Mouse (Mus musculus) MEL (cell line): Measurements from ENCODE around the gene Xpnpep2. TPM values are rescaled to one million over a fixed set of nuclear protein-coding genes. Genes with fewer than 3 reads are reported as not detected.

ENCODE experiments used
- DNase-seq: peaks from one replicate; pipeline ENCODE4 v3.0.0; 2011; ENCODE audit warnings: low read depth, low spot score
- H3K27ac ChIP-seq: 2 replicates; pipeline ENCODE4 v1.5.1; 2012; ENCODE audit warnings: low read depth, mild to moderate bottlenecking, control low read depth, low read length, moderate library complexity; ENCODE audit not compliant: control insufficient read depth
- H3K27me3 ChIP-seq, 2 experiments: fragments of 150-350 bp in 1 of 2; sonication (generic) in 1 of 2; 2 replicates each; pipeline ENCODE4 v1.6.1; 2012; ENCODE audit warnings: low read length in 2 of 2, mild to moderate bottlenecking in 2 of 2, improper control_type of control experiment in 1 of 2, moderate library complexity in 1 of 2; ENCODE audit not compliant: insufficient read depth in 2 of 2, control insufficient read depth in 1 of 2
- H3K36me3 ChIP-seq, 2 experiments: 2 replicates each; pipeline ENCODE4 v1.6.1; 2012 to 2014; ENCODE audit warnings: low read length in 2 of 2, improper control_type of control experiment in 1 of 2, inconsistent platforms in 1 of 2, mild to moderate bottlenecking in 1 of 2; ENCODE audit not compliant: insufficient read depth in 2 of 2, control insufficient read depth in 1 of 2
- H3K4me1 ChIP-seq, 2 experiments: fragments of 150-350 bp in 1 of 2; sonication (generic) in 1 of 2; 2 replicates each; pipeline ENCODE4 v1.6.1; 2012; ENCODE audit warnings: low read length in 2 of 2, improper control_type of control experiment in 1 of 2, mild to moderate bottlenecking in 1 of 2; ENCODE audit not compliant: insufficient read depth in 2 of 2, control insufficient read depth in 1 of 2
- H3K4me3 ChIP-seq, 2 experiments: fragments of 150-350 bp in 1 of 2; sonication (generic) in 1 of 2; 2 replicates each; pipeline ENCODE4 v1.5.1; 2012; ENCODE audit warnings: low read depth in 2 of 2, low read length in 2 of 2, mild to moderate bottlenecking in 2 of 2, moderate library complexity in 2 of 2, control low read depth in 1 of 2, improper control_type of control experiment in 1 of 2; ENCODE audit not compliant: control insufficient read depth in 1 of 2, insufficient read depth in 1 of 2
- H3K79me2 ChIP-seq: 2 replicates; pipeline ENCODE4 v1.6.1; 2012; ENCODE audit warnings: mild to moderate bottlenecking, low read length, moderate library complexity; ENCODE audit not compliant: control insufficient read depth, poor library complexity, insufficient read depth
- H3K9ac ChIP-seq: 2 replicates; pipeline ENCODE4 v1.6.1; 2012; ENCODE audit warnings: low read depth, mild to moderate bottlenecking, control low read depth, low read length, moderate library complexity; ENCODE audit not compliant: control insufficient read depth, poor library complexity, severe bottlenecking
- H3K9me3 ChIP-seq: fragments of 150-350 bp; sonication (generic); replicated peaks from 2 replicates; pipeline ENCODE4 v1.6.1; 2012; ENCODE audit warnings: mild to moderate bottlenecking, low read length, improper control_type of control experiment, moderate library complexity; ENCODE audit not compliant: insufficient read depth
- BHLHE40 ChIP-seq: IDR thresholded peaks from 2 replicates; pipeline ENCODE4 v1.6.1; 2012; ENCODE audit warnings: low read depth, mild to moderate bottlenecking, inconsistent platforms, low read length, improper control_type of control experiment, borderline replicate concordance
- CHD2 ChIP-seq: IDR thresholded peaks from 2 replicates; pipeline ENCODE4 v1.6.1; 2011; ENCODE audit warnings: low read length, improper control_type of control experiment
- CTCF ChIP-seq, 3 experiments: IDR thresholded peaks in 2 of 3; conservative IDR thresholded peaks in 1 of 3; 2 replicates each; pipeline ENCODE4 v1.5.1; 2011 to 2012; ENCODE audit warnings: low read length in 3 of 3, low read depth in 2 of 3, mild to moderate bottlenecking in 2 of 3, improper control_type of control experiment in 1 of 3, inconsistent platforms in 1 of 3, mixed read lengths in 1 of 3, moderate library complexity in 1 of 3; ENCODE audit not compliant: control insufficient read depth in 1 of 3, insufficient read depth in 1 of 3, poor library complexity in 1 of 3, severe bottlenecking in 1 of 3
- EP300 ChIP-seq, 2 experiments: IDR thresholded peaks; 2 replicates each; pipeline ENCODE4 v1.6.1; 2011; ENCODE audit warnings: improper control_type of control experiment in 2 of 2, low read length in 2 of 2, low read depth in 1 of 2, mild to moderate bottlenecking in 1 of 2
- KAT2A ChIP-seq: conservative IDR thresholded peaks from 2 replicates; pipeline ENCODE4 v1.6.1; 2012; ENCODE audit warnings: low read depth, low read length, improper control_type of control experiment, inconsistent platforms
- MAX ChIP-seq: IDR thresholded peaks from 2 replicates; pipeline ENCODE4 v1.6.1; 2011; ENCODE audit warnings: low read length, improper control_type of control experiment
- MEF2A ChIP-seq: IDR thresholded peaks from 2 replicates; pipeline ENCODE4 v1.6.1; 2014; ENCODE audit warnings: low read depth, mild to moderate bottlenecking, inconsistent platforms, low read length, improper control_type of control experiment; ENCODE audit not compliant: poor library complexity, insufficient replicate concordance, severe bottlenecking; ENCODE audit errors: extremely low read depth
- MXI1 ChIP-seq: IDR thresholded peaks from 2 replicates; pipeline ENCODE4 v1.6.1; 2011; ENCODE audit warnings: mild to moderate bottlenecking, low read depth, low read length, improper control_type of control experiment
- MYB ChIP-seq: IDR thresholded peaks from 2 replicates; pipeline ENCODE4 v1.6.1; 2011; ENCODE audit warnings: mild to moderate bottlenecking, low read depth, low read length, improper control_type of control experiment
- POLR2A ChIP-seq, 2 experiments: IDR thresholded peaks; 2 replicates each; pipeline ENCODE4 v1.6.1; 2011 to 2012; ENCODE audit warnings: low read length in 2 of 2, mild to moderate bottlenecking in 2 of 2, control low read depth in 1 of 2, improper control_type of control experiment in 1 of 2, low read depth in 1 of 2, moderate library complexity in 1 of 2; ENCODE audit not compliant: control insufficient read depth in 1 of 2, insufficient read depth in 1 of 2, poor library complexity in 1 of 2
- POLR2AphosphoS2 ChIP-seq: IDR thresholded peaks from 2 replicates; pipeline ENCODE4 v1.6.1; 2011; ENCODE audit warnings: low read length, improper control_type of control experiment
- POLR2AphosphoS5 ChIP-seq: IDR thresholded peaks from 2 replicates; pipeline ENCODE4 v1.6.1; 2012; ENCODE audit warnings: low read depth, borderline replicate concordance, mild to moderate bottlenecking, inconsistent platforms, low read length, moderate library complexity, mixed read lengths
- RAD21 ChIP-seq: IDR thresholded peaks from 2 replicates; pipeline ENCODE4 v1.6.1; 2011; ENCODE audit warnings: mild to moderate bottlenecking, low read depth, low read length, improper control_type of control experiment
- RCOR1 ChIP-seq: IDR thresholded peaks from 2 replicates; pipeline ENCODE4 v1.6.1; 2012; ENCODE audit warnings: low read depth, mild to moderate bottlenecking, inconsistent platforms, low read length, improper control_type of control experiment
- SIN3A ChIP-seq: IDR thresholded peaks from 2 replicates; pipeline ENCODE4 v1.6.1; 2012; ENCODE audit warnings: low read length, improper control_type of control experiment, inconsistent platforms
- TBP ChIP-seq: IDR thresholded peaks from 2 replicates; pipeline ENCODE4 v1.8.0; 2011; ENCODE audit warnings: low read depth, low read length, improper control_type of control experiment
- TCF12 ChIP-seq: IDR thresholded peaks from 2 replicates; pipeline ENCODE4 v1.6.1; 2014; ENCODE audit warnings: low read depth, mild to moderate bottlenecking, inconsistent platforms, low read length, improper control_type of control experiment, moderate library complexity
- USF2 ChIP-seq, 2 experiments: IDR thresholded peaks; 2 replicates each; pipeline ENCODE4 v1.6.1; 2011 to 2012; ENCODE audit warnings: improper control_type of control experiment in 2 of 2, low read length in 2 of 2, borderline replicate concordance in 1 of 2, inconsistent platforms in 1 of 2, low read depth in 1 of 2, mild to moderate bottlenecking in 1 of 2; ENCODE audit not compliant: insufficient read depth in 1 of 2
- ZKSCAN1 ChIP-seq: IDR thresholded peaks from 2 replicates; pipeline ENCODE4 v1.6.1; 2012; ENCODE audit warnings: low read depth, mild to moderate bottlenecking, inconsistent platforms, low read length, improper control_type of control experiment, moderate library complexity
- ZMIZ1 ChIP-seq: IDR thresholded peaks from 2 replicates; pipeline ENCODE4 v1.6.1; 2012; ENCODE audit warnings: low read depth, mild to moderate bottlenecking, inconsistent platforms, low read length, improper control_type of control experiment, moderate library complexity
- ZNF384 ChIP-seq: IDR thresholded peaks from 2 replicates; pipeline ENCODE4 v1.6.1; 2012; ENCODE audit warnings: low read depth, mild to moderate bottlenecking, inconsistent platforms, low read length, improper control_type of control experiment
- polyA plus RNA-seq, 2 experiments: library from polyadenylated mRNA; stranded (reverse) in 1 of 2; unstranded in 1 of 2; fragments of >175 nt in 1 of 2; fragments of >200 nt in 1 of 2; gene quantifications; 2 replicates each; pipeline versions ENCODE4 v1.2.1 to v1.2.4; 2012; ENCODE audit warnings: low replicate concordance in 2 of 2, low read depth in 1 of 2; ENCODE audit not compliant: insufficient read length in 2 of 2, insufficient read depth in 1 of 2, missing spikeins in 1 of 2
- total RNA-seq: library from RNA; depleted of rRNA; stranded (reverse); fragments of 300-350 nt; gene quantifications from 2 replicates; pipeline ENCODE4 v1.2.3, GENCODE M21; 2012

Gene Xpnpep2
- total and polyA plus RNA-seq, 3 experiments: 0.31 to 1.9 TPM; not detected in 1

GRCm38 (mm10) chrX:48138539-48139275 lies 30.2 kb downstream of the Xpnpep2 start (continued):
- peak; percentile 82 for TF ChIP-seq EP300 (IDR thresholded peaks at IDR 0.05; ENCODE audit: low read depth in 1 of 2, low read length in 2 of 2)
- no peak for TF ChIP-seq POLR2AphosphoS5

- Histone ChIP-seq H3K79me2 (no peaks in the 10 kb centered on the region), H3K9me3 (no peaks in the 10 kb centered on the region), H3K9ac (peak overlapping the region; percentile 55), H3K4me3 (peak overlapping the region; percentile 40 to 59), H3K4me1 (peaks cover 12 to 35% of the 10 kb centered on the region in 2 experiments), H3K27ac (peak overlapping the region; percentile 91), H3K27me3 (no peaks in the 10 kb centered on the region), H3K36me3 (peaks cover 0 to 23% of the 10 kb centered on the region in 2 experiments; a peak in 2 of 4 replicates)
- TF ChIP-seq MXI1 (peak; percentile 39), MAX (no peak), ZMIZ1 (no peak), MEF2A (no peak)
- DNase-seq: peak; percentile 48
These were observed 31.1 kb downstream of the Xpnpep2 start for GRCm38 (mm10) chrX:48139368-48140285.

DNA sequence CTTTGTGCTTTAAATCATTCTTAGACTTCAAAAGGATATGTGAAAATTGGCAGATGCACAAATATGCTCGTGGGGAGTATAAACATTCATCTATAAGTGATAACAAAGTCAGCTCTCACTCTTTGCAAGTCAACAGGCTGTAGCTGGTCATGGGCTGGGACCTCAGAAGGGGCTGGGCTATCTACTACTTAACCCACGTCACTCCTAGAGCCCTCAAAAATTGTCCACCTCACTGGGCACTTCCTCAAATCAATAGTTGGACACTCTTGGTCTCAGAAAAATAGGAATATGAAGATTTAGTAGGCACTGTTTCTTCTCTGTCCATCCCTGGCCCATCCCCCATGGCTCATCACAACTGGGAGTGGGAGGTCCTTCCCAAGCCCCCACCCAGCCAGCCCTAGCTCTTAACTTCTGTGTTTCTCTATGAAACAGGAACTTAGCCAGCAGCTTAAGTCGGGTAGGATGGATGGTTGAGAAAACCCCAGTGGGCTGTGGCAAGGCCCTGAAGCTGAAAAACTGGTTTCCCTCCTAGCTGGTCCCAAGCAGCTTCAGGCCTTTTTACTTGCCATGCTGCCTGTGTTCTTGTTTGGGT lies 31.9 kb downstream of the Xpnpep2 start:
- Histone ChIP-seq H3K27me3 (no peaks in the 10 kb centered on the region), H3K27ac (peak overlapping the region; percentile 91), H3K9me3 (no peaks in the 10 kb centered on the region), H3K36me3 (peaks cover 0 to 23% of the 10 kb centered on the region in 2 experiments; a peak in 2 of 4 replicates), H3K79me2 (no peaks in the 10 kb centered on the region), H3K4me1 (peaks cover 12 to 35% of the 10 kb centered on the region in 2 experiments), H3K9ac (peak overlapping the region; percentile 53), H3K4me3 (peak overlapping the region; percentile 7 to 59; a peak in 3 of 4 replicates)
- DNase-seq: peak; percentile 69
- TF ChIP-seq BHLHE40 (no peak; the same call in 1 of the 2 replicates), RCOR1 (no peak), POLR2A (IDR thresholded peaks at IDR 0.05; ENCODE audit: control insufficient read depth in 1 of 2, insufficient read depth in 1 of 2, low read depth in 1 of 2, low read length in 2 of 2, poor library complexity in 1 of 2) (0 out of 4 replicates have a peak, but pooled peaks of 1 of the 2 experiments have one; percentile 19), TCF12 (peak; percentile 5; the same call in 1 of the 2 replicates), TBP (no peak), POLR2AphosphoS2 (no peak), MEF2A (no peak), ZKSCAN1 (no peak), SIN3A (0 out of 2 replicates have a peak, but pooled peaks have one; percentile 26), CTCF (IDR thresholded peaks at IDR 0.05 in 2 of 3, conservative IDR thresholded peaks at IDR 0.05 in 1 of 3; ENCODE audit: control insufficient read depth in 1 of 3, insufficient read depth in 1 of 3, low read depth in 2 of 3, low read length in 3 of 3, poor library complexity in 1 of 3, severe bottlenecking in 1 of 3) (no peak), MYB (no peak), ZNF384 (no peak), POLR2AphosphoS5 (no peak), EP300 (IDR thresholded peaks at IDR 0.05; ENCODE audit: low read depth in 1 of 2, low read length in 2 of 2) (0 out of 4 replicates have a peak, but pooled peaks of 1 of the 2 experiments have one; percentile 5), RAD21 (no peak), CHD2 (no peak), USF2 (IDR thresholded peaks at IDR 0.05; ENCODE audit: borderline replicate concordance in 1 of 2, insufficient read depth in 1 of 2, low read depth in 1 of 2, low read length in 2 of 2) (no peak), KAT2A (no peak)
